Mouse (Mus musculus) liver, embryonic 11.5 days (tissue): ENCODE measurements around the gene Lcn11. TPM values are rescaled to one million over a fixed set of nuclear protein-coding genes. Genes with fewer than 3 reads are reported as not detected.
"Not testable (repeated sequence)": the region's sequence is repeated elsewhere in the genome, so short reads cannot be mapped to it uniquely, and the experiment has no call there.

Experiments used
- ATAC-seq: fragments of 200-750 bp; cut with Nextera tagmentation; replicated peaks from 2 replicates; pipeline ENCODE4 v1.8.0; 2017; ENCODE audit warnings: moderate number of reproducible peaks, mild to moderate bottlenecking, moderate TSS enrichment, moderate library complexity; ENCODE audit not compliant: low FRiP score
- DNase-seq: peaks from one replicate; pipeline ENCODE4 v3.0.0-alpha.2; 2017; ENCODE audit warnings: low spot score
- H3K27ac ChIP-seq: fragments of 300-500 bp; sonication (generic); 2 replicates; pipeline ENCODE4 v1.5.1; 2014; ENCODE audit warnings: mild to moderate bottlenecking, low read depth, low read length, control low read depth
- H3K27me3 ChIP-seq: fragments of 300-500 bp; sonication (generic); replicated peaks from 2 replicates; pipeline ENCODE4 v1.6.1; 2014; ENCODE audit warnings: low read length, mixed read lengths; ENCODE audit not compliant: control insufficient read depth, insufficient read depth
- H3K36me3 ChIP-seq: fragments of 300-500 bp; sonication (generic); 2 replicates; pipeline ENCODE4 v1.6.1; 2014; ENCODE audit warnings: mild to moderate bottlenecking, low read length, moderate library complexity, mixed read lengths; ENCODE audit not compliant: control insufficient read depth, insufficient read depth
- H3K4me1 ChIP-seq: fragments of 300-500 bp; sonication (generic); replicated peaks from 2 replicates; pipeline ENCODE4 v1.6.1; 2014; ENCODE audit warnings: low read length, mixed read lengths; ENCODE audit not compliant: control insufficient read depth, insufficient read depth
- H3K4me2 ChIP-seq: fragments of 300-500 bp; sonication (generic); 2 replicates; pipeline ENCODE4 v1.6.1; 2014; ENCODE audit warnings: mild to moderate bottlenecking, control low read depth, moderate library complexity
- H3K4me3 ChIP-seq: fragments of 300-500 bp; sonication (generic); 2 replicates; pipeline ENCODE4 v1.5.1; 2014; ENCODE audit warnings: low read depth, low read length, control low read depth
- H3K9ac ChIP-seq: fragments of 300-500 bp; sonication (generic); 2 replicates; pipeline ENCODE4 v1.6.1; 2014; ENCODE audit warnings: low read depth, low read length, control low read depth
- H3K9me3 ChIP-seq: fragments of 300-500 bp; sonication (generic); 2 replicates; pipeline ENCODE4 v1.6.1; 2016; ENCODE audit warnings: low read length, inconsistent platforms, mixed read lengths; ENCODE audit not compliant: control insufficient read depth
- WGBS: fragments of 180-500 bp; shearing (Covaris S2); extraction: QIAGEN DNeasy Blood & Tissue Kit; methylation state at CpG from one replicate; pipeline ENCODE4 v1.1.7; 2014; 5-methylcytosine and 5-hydroxymethylcytosine counted together
- polyA plus RNA-seq: library from polyadenylated mRNA; unstranded; fragments of >200 nt; fragmentation: Nextera tagmentation; extraction: Ambion mirVana; gene quantifications from 2 replicates; pipeline ENCODE4 v1.2.1, GENCODE M21; 2014

The Lcn11 gene
- polyA plus RNA-seq, 1 experiment from 2014 or later = not detected

GRCm38 (mm10) chr2:25811711-25812110 lies 34.9 kb downstream of the Lcn11 start:
- WGBS = 65% methylated on average over 2 of the region's 2 CpGs
- Histone ChIP-seq H3K4me2 (no peak overlapping the region), H3K4me1 (no peaks in the 10 kb centered on the region), H3K9ac (no peak overlapping the region), H3K36me3 (no peaks in the 10 kb centered on the region), H3K9me3 (no peaks in the 10 kb centered on the region), H3K27me3 (no peaks in the 10 kb centered on the region), H3K27ac (no peak overlapping the region), H3K4me3 (no peak overlapping the region)
- ATAC-seq = no peak
- DNase-seq = no peak

GRCm38 (mm10) chr2:25813364-25813763 lies 36.5 kb downstream of the Lcn11 start:
- ATAC-seq = no peak
- H3K9me3 ChIP-seq = no peaks in the 10 kb centered on the region
- H3K4me1 ChIP-seq = no peaks in the 10 kb centered on the region
- H3K36me3 ChIP-seq = no peaks in the 10 kb centered on the region
- H3K27me3 ChIP-seq = no peaks in the 10 kb centered on the region
- DNase-seq = no peak
- no peak overlapping the region for H3K9ac ChIP-seq
- H3K4me3 ChIP-seq = no peak overlapping the region
- H3K27ac ChIP-seq = no peak overlapping the region
- H3K4me2 ChIP-seq = no peak overlapping the region
- 67% methylated on average over 5 of the region's 5 CpGs for WGBS

- H3K4me2 ChIP-seq, H3K27me3 ChIP-seq, H3K9ac ChIP-seq, H3K9me3 ChIP-seq, H3K4me1 ChIP-seq, H3K36me3 ChIP-seq, H3K4me3 ChIP-seq, H3K27ac ChIP-seq, ATAC-seq, DNase-seq: not testable (repeated sequence)
- WGBS = 65% methylated on average over 1 of the region's 1 CpGs
Observed at GRCm38 (mm10) chr2:25815748-25816147, 38.9 kb downstream of the Lcn11 start, which contains the start of gene Glt6d1. Glt6d1 (minus strand) TSS chr2:25815848.

GRCm38 (mm10) chr2:25822806-25823205 lies 46.0 kb downstream of the Lcn11 start, which contains the start of gene Lcn9:
Lcn9 (plus strand) TSS chr2:25823153.
- Histone ChIP-seq H3K4me1 (no peaks in the 10 kb centered on the region), H3K4me3 (no peak within 1 kb of the TSS), H3K9me3 (no peaks in the 10 kb centered on the region), H3K36me3 (no peaks in the 10 kb centered on the region), H3K27ac (no peak within 1 kb of the TSS), H3K9ac (no peak within 1 kb of the TSS), H3K27me3 (no peaks in the 10 kb centered on the region), H3K4me2 (no peak within 1 kb of the TSS)
- no peak for DNase-seq
- 89% methylated on average over 1 of the region's 1 CpGs for WGBS
- ATAC-seq = no peak

- no peak overlapping the region for H3K9ac ChIP-seq
- no peak overlapping the region for H3K4me3 ChIP-seq
- no peaks in the 10 kb centered on the region for H3K4me1 ChIP-seq
- 77% methylated on average over 3 of the region's 3 CpGs for WGBS
- no peaks in the 10 kb centered on the region for H3K36me3 ChIP-seq
- H3K27ac ChIP-seq = no peak overlapping the region
- no peaks in the 10 kb centered on the region for H3K27me3 ChIP-seq
- no peak overlapping the region for H3K4me2 ChIP-seq
- H3K9me3 ChIP-seq = no peaks in the 10 kb centered on the region
- no peak for DNase-seq
- ATAC-seq = no peak
Observed at GRCm38 (mm10) chr2:25824751-25825150, 47.9 kb downstream of the Lcn11 start.

- no peaks in the 10 kb centered on the region for H3K27me3 ChIP-seq
- DNase-seq (no peak), ATAC-seq (no peak)
- H3K36me3 ChIP-seq = no peaks in the 10 kb centered on the region
- no peak overlapping the region for H3K4me3 ChIP-seq
- H3K9me3 ChIP-seq = no peaks in the 10 kb centered on the region
- 64% methylated on average over 8 of the region's 8 CpGs for WGBS
- H3K4me1 ChIP-seq = no peaks in the 10 kb centered on the region
- no peak overlapping the region for H3K4me2 ChIP-seq
- H3K27ac ChIP-seq = no peak overlapping the region
- no peak overlapping the region for H3K9ac ChIP-seq
Observed at GRCm38 (mm10) chr2:25828344-25828947, 51.6 kb downstream of the Lcn11 start.

Other genes starting within 250 kb of the Lcn11 start
- gene Traf2, start 230.1 kb upstream of the Lcn11 start, polyA plus RNA-seq = 28.0 and 31.0 TPM in 2 replicates
- gene Edf1, start 219.2 kb upstream of the Lcn11 start, polyA plus RNA-seq = 367 and 380 TPM in 2 replicates
- 1.3 and 1.8 TPM in 2 replicates for gene Mamdc4, start 202.2 kb upstream of the Lcn11 start, polyA plus RNA-seq
- 112 and 116 TPM in 2 replicates for gene Phpt1, start 201.8 kb upstream of the Lcn11 start, polyA plus RNA-seq
- 0.21 TPM in 1 of 2 replicates, not detected in the other for gene Ajm1, start 195.3 kb upstream of the Lcn11 start, polyA plus RNA-seq
- 59.3 and 67.7 TPM in 2 replicates for gene Rabl6, start 168.5 kb upstream of the Lcn11 start, polyA plus RNA-seq
- gene Ccdc183, start 159.3 kb upstream of the Lcn11 start, polyA plus RNA-seq = 0.08 and 0.12 TPM in 2 replicates
- 12.1 and 13.4 TPM in 2 replicates for gene Tmem141, start 155.0 kb upstream of the Lcn11 start, polyA plus RNA-seq
- 31.1 and 33.4 TPM in 2 replicates for gene Fcna, start 149.0 kb upstream of the Lcn11 start, polyA plus RNA-seq
- not detected in 2 replicates for gene Lcn8, start 123.9 kb upstream of the Lcn11 start, polyA plus RNA-seq
- gene Lcn5, start 119.1 kb upstream of the Lcn11 start, polyA plus RNA-seq = not detected in 2 replicates
- gene Lcn6, start 100.2 kb upstream of the Lcn11 start, polyA plus RNA-seq = not detected in 2 replicates
- not detected in 2 replicates for gene Lcn10, start 94.3 kb upstream of the Lcn11 start, polyA plus RNA-seq
- gene Obp2a, start 77.0 kb upstream of the Lcn11 start, polyA plus RNA-seq = not detected in 2 replicates
- 35.6 and 37.8 TPM in 2 replicates for gene Bmyc, start 70.3 kb upstream of the Lcn11 start, polyA plus RNA-seq
- not detected in 2 replicates for gene Obp2b, start 40.0 kb upstream of the Lcn11 start, polyA plus RNA-seq
- not detected in 2 replicates for gene Lcn3, start 11.4 kb upstream of the Lcn11 start, polyA plus RNA-seq
- gene Gm13539, start 5.2 kb downstream of the Lcn11 start, polyA plus RNA-seq = not detected in 2 replicates
- gene Glt6d1, start 38.8 kb downstream of the Lcn11 start, polyA plus RNA-seq = not detected in 2 replicates
- gene Lcn9, start 46.1 kb downstream of the Lcn11 start, polyA plus RNA-seq = not detected in 2 replicates
- not detected in 2 replicates for gene Sohlh1, start 70.2 kb downstream of the Lcn11 start, polyA plus RNA-seq
- 0.33 TPM in 1 of 2 replicates, not detected in the other for gene Kcnt1, start 86.7 kb downstream of the Lcn11 start, polyA plus RNA-seq
- 14.2 and 14.5 TPM in 2 replicates for gene Camsap1, start 206.3 kb downstream of the Lcn11 start, polyA plus RNA-seq
- gene Ubac1, start 244.7 kb downstream of the Lcn11 start, polyA plus RNA-seq = 290 and 303 TPM in 2 replicates